Mouse (Mus musculus): ENCODE measurements around the gene Pla2g4c. TPM values are rescaled to one million over a fixed set of nuclear protein-coding genes. Genes with fewer than 3 reads are reported as not detected.

Gene Pla2g4c
- polyA plus RNA-seq, 1 experiment from 2014 or later, result 3.1 TPM

DNA sequence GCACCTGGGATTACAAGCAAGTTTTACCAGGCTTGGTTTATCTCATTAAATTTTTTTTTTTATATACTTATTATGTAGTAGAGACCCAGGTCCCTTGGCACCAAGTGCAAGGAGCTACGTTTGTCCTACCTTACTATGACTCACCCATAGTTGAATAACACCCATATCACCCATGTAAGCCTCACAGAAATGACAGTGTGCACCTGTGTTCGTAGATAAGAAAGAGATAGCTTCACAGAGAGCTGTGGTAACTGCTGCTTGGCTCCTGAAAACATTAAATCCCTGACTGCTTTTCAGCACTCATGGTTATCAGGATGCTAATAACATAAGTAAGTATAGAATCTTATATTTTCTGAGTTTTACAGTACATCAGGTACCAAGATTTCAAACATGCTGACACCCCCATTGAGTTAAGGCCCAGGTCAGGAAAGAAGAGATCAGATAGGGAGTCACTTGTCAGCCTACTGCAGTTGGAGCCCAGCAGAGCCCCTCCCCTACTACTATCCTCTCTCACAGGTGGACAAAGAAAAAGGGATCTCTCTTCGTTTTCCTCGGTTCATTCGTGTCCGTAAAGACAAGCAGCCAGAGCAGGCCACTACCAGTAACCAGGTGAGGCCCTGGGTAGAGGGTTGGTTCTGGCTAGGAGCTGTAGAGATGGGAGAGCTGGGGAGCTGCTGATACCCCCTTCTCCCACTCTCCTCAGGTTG is 13.8 kb upstream of the Pla2g4c start:
- Histone ChIP-seq H3K27ac (ENCODE audit: low read depth, low read length) (no peak overlapping the region), H3K4me3 (ENCODE audit: low read depth, low read length) (no peak overlapping the region), H3K9ac (ENCODE audit: low read length) (no peak overlapping the region), H3K36me3 (ENCODE audit: control insufficient read depth, insufficient read depth, low read length) (peaks cover 15% of the 10 kb centered on the region; the same call in 1 of the 2 replicates), H3K27me3 (ENCODE audit: control insufficient read depth, insufficient read depth, low read length) (no peaks in the 10 kb centered on the region), H3K4me1 (replicated peaks; ENCODE audit: control insufficient read depth, insufficient read depth, low read length) (no peaks in the 10 kb centered on the region), H3K9me3 (ENCODE audit: control insufficient read depth, low read length) (no peaks in the 10 kb centered on the region), H3K4me2 (ENCODE audit: low read depth, low read length, severe bottlenecking) (no peak overlapping the region)
- 95% methylated on average over 6 of the region's 6 CpGs for WGBS
- ATAC-seq (replicated peaks; ENCODE audit: low FRiP score), result no peak
- DNase-seq (ENCODE audit: low spot score), result no peak

- Histone ChIP-seq H3K4me1 (replicated peaks; ENCODE audit: control insufficient read depth, insufficient read depth, low read length) (no peaks in the 10 kb centered on the region), H3K4me3 (ENCODE audit: low read depth, low read length) (no peak overlapping the region), H3K9ac (ENCODE audit: low read length) (no peak overlapping the region), H3K27me3 (ENCODE audit: control insufficient read depth, insufficient read depth, low read length) (no peaks in the 10 kb centered on the region), H3K4me2 (ENCODE audit: low read depth, low read length, severe bottlenecking) (no peak overlapping the region), H3K9me3 (ENCODE audit: control insufficient read depth, low read length) (no peaks in the 10 kb centered on the region), H3K36me3 (ENCODE audit: control insufficient read depth, insufficient read depth, low read length) (peaks cover 9% of the 10 kb centered on the region; the same call in 1 of the 2 replicates), H3K27ac (ENCODE audit: low read depth, low read length) (no peak overlapping the region)
- WGBS, result 99% methylated on average over 4 of the region's 4 CpGs
- DNase-seq (ENCODE audit: low spot score), result no peak
- ATAC-seq (replicated peaks; ENCODE audit: low FRiP score), result no peak
Measured at GRCm38 (mm10) chr7:13311401-13311800, 13.1 kb upstream of the Pla2g4c start.

- no peak overlapping the region for H3K27ac ChIP-seq (ENCODE audit: low read depth, low read length)
- no peaks in the 10 kb centered on the region for H3K27me3 ChIP-seq (ENCODE audit: control insufficient read depth, insufficient read depth, low read length)
- ATAC-seq (replicated peaks; ENCODE audit: low FRiP score), result no peak
- H3K9me3 ChIP-seq (ENCODE audit: control insufficient read depth, low read length), result no peaks in the 10 kb centered on the region
- H3K4me3 ChIP-seq (ENCODE audit: low read depth, low read length), result no peak overlapping the region
- no peaks in the 10 kb centered on the region; the same call in 1 of the 2 replicates for H3K36me3 ChIP-seq (ENCODE audit: control insufficient read depth, insufficient read depth, low read length)
- H3K4me2 ChIP-seq (ENCODE audit: low read depth, low read length, severe bottlenecking), result no peak overlapping the region
- DNase-seq (ENCODE audit: low spot score), result no peak
- H3K9ac ChIP-seq (ENCODE audit: low read length), result no peak overlapping the region
- 96% methylated on average over 5 of the region's 5 CpGs for WGBS
- no peaks in the 10 kb centered on the region for H3K4me1 ChIP-seq (replicated peaks; ENCODE audit: control insufficient read depth, insufficient read depth, low read length)
Measured at GRCm38 (mm10) chr7:13314095-13314597, 10.3 kb upstream of the Pla2g4c start.

- no peaks in the 10 kb centered on the region for H3K4me1 ChIP-seq (replicated peaks; ENCODE audit: control insufficient read depth, insufficient read depth, low read length)
- no peak overlapping the region for H3K9ac ChIP-seq (ENCODE audit: low read length)
- WGBS, result 90% methylated on average over 3 of the region's 3 CpGs
- no peak overlapping the region for H3K4me3 ChIP-seq (ENCODE audit: low read depth, low read length)
- ATAC-seq (replicated peaks; ENCODE audit: low FRiP score), result no peak
- no peak for DNase-seq (ENCODE audit: low spot score)
- no peak overlapping the region for H3K27ac ChIP-seq (ENCODE audit: low read depth, low read length)
- no peak overlapping the region for H3K4me2 ChIP-seq (ENCODE audit: low read depth, low read length, severe bottlenecking)
- no peaks in the 10 kb centered on the region for H3K36me3 ChIP-seq (ENCODE audit: control insufficient read depth, insufficient read depth, low read length)
- H3K27me3 ChIP-seq (ENCODE audit: control insufficient read depth, insufficient read depth, low read length), result no peaks in the 10 kb centered on the region
- H3K9me3 ChIP-seq (ENCODE audit: control insufficient read depth, low read length), result no peaks in the 10 kb centered on the region
Measured at GRCm38 (mm10) chr7:13321424-13321823, 3.0 kb upstream of the Pla2g4c start.

DNA sequence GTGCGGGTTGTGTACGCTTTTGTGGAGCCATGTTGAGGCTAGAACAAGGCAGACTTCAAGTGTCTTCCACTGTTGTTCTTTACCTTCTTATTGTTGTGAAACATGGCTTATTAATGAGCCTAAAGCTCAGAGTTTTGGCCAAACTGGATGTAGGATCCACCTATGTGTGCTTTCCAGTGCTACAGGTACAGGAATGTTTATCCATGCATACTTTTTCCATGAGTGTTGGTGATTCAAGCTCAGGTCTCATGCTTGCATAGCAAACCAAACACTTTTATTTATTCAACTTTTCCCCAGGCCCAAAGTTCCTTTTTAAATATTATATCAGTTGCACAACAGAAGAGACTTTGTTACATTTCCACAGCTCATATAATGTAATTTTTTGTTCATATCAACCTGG is 6.1 kb downstream of the Pla2g4c start:
- WGBS, result 93% methylated on average over 2 of the region's 2 CpGs
- Histone ChIP-seq H3K27ac (ENCODE audit: low read depth, low read length) (no peak overlapping the region), H3K36me3 (ENCODE audit: control insufficient read depth, insufficient read depth, low read length) (no peaks in the 10 kb centered on the region), H3K4me3 (ENCODE audit: low read depth, low read length) (no peak overlapping the region), H3K4me2 (ENCODE audit: low read depth, low read length, severe bottlenecking) (no peak overlapping the region), H3K4me1 (replicated peaks; ENCODE audit: control insufficient read depth, insufficient read depth, low read length) (no peaks in the 10 kb centered on the region), H3K27me3 (ENCODE audit: control insufficient read depth, insufficient read depth, low read length) (no peaks in the 10 kb centered on the region), H3K9ac (ENCODE audit: low read length) (no peak overlapping the region), H3K9me3 (ENCODE audit: control insufficient read depth, low read length) (no peaks in the 10 kb centered on the region)
- ATAC-seq (replicated peaks; ENCODE audit: low FRiP score) (no peak), DNase-seq (ENCODE audit: low spot score) (no peak)

DNA sequence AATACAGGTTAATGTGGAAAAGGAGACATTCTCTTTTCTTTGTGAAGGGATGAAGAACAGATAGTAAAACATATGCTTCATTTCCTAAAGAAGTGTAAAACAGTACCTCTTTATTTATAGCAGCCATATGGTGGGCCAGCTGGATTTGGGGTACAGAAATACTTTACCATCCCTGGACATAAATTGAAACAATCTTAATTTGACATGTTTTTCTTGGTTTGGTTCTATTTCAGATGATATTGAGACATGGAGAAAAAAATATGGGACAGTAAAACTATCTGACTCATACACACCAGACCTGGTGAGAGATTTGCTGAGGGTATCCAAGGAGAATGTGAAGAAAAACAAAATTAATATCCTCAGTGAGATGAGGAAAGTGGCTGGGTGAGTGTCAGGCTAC is 31.5 kb downstream of the Pla2g4c start:
- H3K4me3 ChIP-seq (ENCODE audit: low read depth, low read length), result no peak overlapping the region
- H3K9me3 ChIP-seq (ENCODE audit: control insufficient read depth, low read length), result no peaks in the 10 kb centered on the region; the same call in 1 of the 2 replicates
- no peak overlapping the region for H3K9ac ChIP-seq (ENCODE audit: low read length)
- no peaks in the 10 kb centered on the region for H3K4me1 ChIP-seq (replicated peaks; ENCODE audit: control insufficient read depth, insufficient read depth, low read length)
- H3K27ac ChIP-seq (ENCODE audit: low read depth, low read length), result no peak overlapping the region
- no peak for DNase-seq (ENCODE audit: low spot score)
- no peak overlapping the region for H3K4me2 ChIP-seq (ENCODE audit: low read depth, low read length, severe bottlenecking)
- peaks cover 15% of the 10 kb centered on the region; the same call in 1 of the 2 replicates for H3K36me3 ChIP-seq (ENCODE audit: control insufficient read depth, insufficient read depth, low read length)
- no peak for ATAC-seq (replicated peaks; ENCODE audit: low FRiP score)
- no peaks in the 10 kb centered on the region for H3K27me3 ChIP-seq (ENCODE audit: control insufficient read depth, insufficient read depth, low read length)

- Histone ChIP-seq H3K27me3 (ENCODE audit: control insufficient read depth, insufficient read depth, low read length) (no peaks in the 10 kb centered on the region), H3K9me3 (ENCODE audit: control insufficient read depth, low read length) (no peaks in the 10 kb centered on the region), H3K4me2 (ENCODE audit: low read depth, low read length, severe bottlenecking) (no peak overlapping the region), H3K4me3 (ENCODE audit: low read depth, low read length) (no peak overlapping the region), H3K27ac (ENCODE audit: low read depth, low read length) (no peak overlapping the region), H3K36me3 (ENCODE audit: control insufficient read depth, insufficient read depth, low read length) (no peaks in the 10 kb centered on the region), H3K4me1 (replicated peaks; ENCODE audit: control insufficient read depth, insufficient read depth, low read length) (no peaks in the 10 kb centered on the region), H3K9ac (ENCODE audit: low read length) (no peak overlapping the region)
- ATAC-seq (replicated peaks; ENCODE audit: low FRiP score), result no peak
- DNase-seq (ENCODE audit: low spot score), result no peak
- WGBS, result 69% methylated on average over 2 of the region's 2 CpGs
Measured at GRCm38 (mm10) chr7:13380588-13380987, 56.1 kb downstream of the Pla2g4c start.

- H3K27ac ChIP-seq (ENCODE audit: low read depth, low read length), result no peak within 1 kb of the TSS
- no peak for DNase-seq (ENCODE audit: low spot score)
- no peaks in the 10 kb centered on the region for H3K9me3 ChIP-seq (ENCODE audit: control insufficient read depth, low read length)
- no peak within 1 kb of the TSS for H3K4me2 ChIP-seq (ENCODE audit: low read depth, low read length, severe bottlenecking)
- no peaks in the 10 kb centered on the region for H3K36me3 ChIP-seq (ENCODE audit: control insufficient read depth, insufficient read depth, low read length)
- no peak for ATAC-seq (replicated peaks; ENCODE audit: low FRiP score)
- H3K4me1 ChIP-seq (replicated peaks; ENCODE audit: control insufficient read depth, insufficient read depth, low read length), result no peaks in the 10 kb centered on the region
- H3K27me3 ChIP-seq (ENCODE audit: control insufficient read depth, insufficient read depth, low read length), result no peaks in the 10 kb centered on the region
- no peak within 1 kb of the TSS for H3K4me3 ChIP-seq (ENCODE audit: low read depth, low read length)
- 94% methylated on average over 1 of the region's 1 CpGs for WGBS
- no peak within 1 kb of the TSS for H3K9ac ChIP-seq (ENCODE audit: low read length)
Measured at GRCm38 (mm10) chr7:13397832-13398231, 73.4 kb downstream of the Pla2g4c start, which contains the start of gene Cabp5. Gene Cabp5 (plus strand): TSS chr7:13398132.
